Mouse (Mus musculus) hindbrain, embryonic 13.5 days (tissue): ENCODE data around the gene Pgpep1. TPM values are rescaled to one million over a fixed set of nuclear protein-coding genes. Genes with fewer than 3 reads are reported as not detected.

ENCODE experiments used
- ATAC-seq: fragments of 200-750 bp; cut with Nextera tagmentation; 2 replicates; pipeline ENCODE4 v1.8.0; 2017; ENCODE audit warnings: moderate TSS enrichment; ENCODE audit not compliant: low FRiP score
- H3K27ac ChIP-seq: fragments of 300-500 bp; sonication (generic); 2 replicates; pipeline ENCODE4 v1.5.1; 2015; ENCODE audit warnings: inconsistent platforms, mild to moderate bottlenecking, moderate library complexity
- H3K27me3 ChIP-seq: fragments of 300-500 bp; sonication (generic); 2 replicates; pipeline ENCODE4 v1.6.1; 2015; ENCODE audit warnings: mild to moderate bottlenecking, inconsistent platforms
- H3K36me3 ChIP-seq: fragments of 300-500 bp; sonication (generic); 2 replicates; pipeline ENCODE4 v1.6.1; 2015; ENCODE audit warnings: mild to moderate bottlenecking, inconsistent platforms
- H3K4me1 ChIP-seq: fragments of 300-500 bp; sonication (generic); replicated peaks from 2 replicates; pipeline ENCODE4 v1.6.1; 2015; ENCODE audit warnings: inconsistent platforms
- H3K4me2 ChIP-seq: fragments of 300-500 bp; sonication (generic); 2 replicates; pipeline ENCODE4 v1.6.1; 2015; ENCODE audit warnings: inconsistent platforms, mild to moderate bottlenecking, moderate library complexity
- H3K4me3 ChIP-seq: fragments of 300-500 bp; sonication (generic); 2 replicates; pipeline ENCODE4 v1.5.1; 2015; ENCODE audit warnings: mild to moderate bottlenecking, inconsistent platforms
- H3K9ac ChIP-seq: fragments of 300-500 bp; sonication (generic); 2 replicates; pipeline ENCODE4 v1.6.1; 2015; ENCODE audit warnings: mild to moderate bottlenecking, inconsistent platforms
- H3K9me3 ChIP-seq: fragments of 300-500 bp; sonication (generic); 2 replicates; pipeline ENCODE4 v1.6.1; 2016; ENCODE audit warnings: inconsistent platforms
- WGBS: fragments of 180-500 bp; shearing (Covaris S2); methylation state at CpG from one replicate; pipeline ENCODE4 v1.1.7; 2015; 5-methylcytosine and 5-hydroxymethylcytosine counted together
- polyA plus RNA-seq: library from polyadenylated mRNA; unstranded; fragments of >200 nt; fragmentation: Nextera tagmentation; extraction: Ambion mirVana; gene quantifications from 2 replicates; pipeline ENCODE4 v1.2.1, GENCODE M21; 2015

Gene Pgpep1
- polyA plus RNA-seq, 1 experiment from 2014 or later, result 105 TPM

- H3K4me1 ChIP-seq, result peaks cover 25% of the 10 kb centered on the region
- no peaks in the 10 kb centered on the region for H3K9me3 ChIP-seq
- peaks cover 12% of the 10 kb centered on the region for H3K36me3 ChIP-seq
- no peaks in the 10 kb centered on the region for H3K27me3 ChIP-seq
- WGBS, result under 1% methylated on average over 60 of the region's 60 CpGs
- H3K9ac ChIP-seq, result peak within 1 kb of the TSS; percentile 80
- peak within 1 kb of the TSS; percentile 73 for H3K4me2 ChIP-seq
- H3K27ac ChIP-seq, result peak within 1 kb of the TSS; percentile 99
- ATAC-seq, result peak; percentile 98
- H3K4me3 ChIP-seq, result peak within 1 kb of the TSS; percentile 61
Observed at GRCm38 (mm10) chr8:70673079-70673856, 13.1 kb upstream of the Pgpep1 start, which contains the start of gene Lsm4. Gene Lsm4, plus strand, starts transcription at chr8:70673248.

- Histone ChIP-seq H3K4me1 (peaks cover 25% of the 10 kb centered on the region), H3K4me2 (peak overlapping the region; percentile 52), H3K9me3 (no peaks in the 10 kb centered on the region), H3K9ac (peak overlapping the region; percentile 71), H3K27ac (peak overlapping the region; percentile 92), H3K36me3 (peaks cover 5% of the 10 kb centered on the region), H3K27me3 (no peaks in the 10 kb centered on the region), H3K4me3 (peak overlapping the region; percentile 61)
- ATAC-seq, result no peak; the same call in 1 of the 2 replicates
- WGBS, result 39% methylated on average over 19 of the region's 19 CpGs
Observed at GRCm38 (mm10) chr8:70672325-70673078, 12.3 kb upstream of the Pgpep1 start.

GRCm38 (mm10) chr8:70671615-70672324 lies 11.6 kb upstream of the Pgpep1 start:
- Histone ChIP-seq H3K4me1 (peaks cover 25% of the 10 kb centered on the region), H3K27ac (peak overlapping the region; percentile 27; the same call in 1 of the 2 replicates), H3K9ac (no peak overlapping the region), H3K36me3 (no peaks in the 10 kb centered on the region; the same call in 1 of the 2 replicates), H3K9me3 (no peaks in the 10 kb centered on the region), H3K27me3 (no peaks in the 10 kb centered on the region), H3K4me2 (no peak overlapping the region), H3K4me3 (no peak overlapping the region)
- ATAC-seq, result no peak
- 60% methylated on average over 10 of the region's 10 CpGs for WGBS

GRCm38 (mm10) chr8:70667071-70667470 lies 6.9 kb upstream of the Pgpep1 start:
- no peak for ATAC-seq
- 75% methylated on average over 5 of the region's 5 CpGs for WGBS
- no peaks in the 10 kb centered on the region for H3K9me3 ChIP-seq
- H3K4me1 ChIP-seq, result 0 out of 2 replicates have a peak, but pooled peaks cover 5% of the 10 kb centered on the region
- H3K27ac ChIP-seq, result no peak overlapping the region
- no peak overlapping the region for H3K4me2 ChIP-seq
- no peaks in the 10 kb centered on the region for H3K27me3 ChIP-seq
- no peaks in the 10 kb centered on the region for H3K36me3 ChIP-seq
- no peak overlapping the region for H3K9ac ChIP-seq
- no peak overlapping the region for H3K4me3 ChIP-seq

GRCm38 (mm10) chr8:70665599-70665998 lies 5.4 kb upstream of the Pgpep1 start:
- WGBS, result 78% methylated on average over 2 of the region's 2 CpGs
- no peak for ATAC-seq
- no peaks in the 10 kb centered on the region for H3K36me3 ChIP-seq

GRCm38 (mm10) chr8:70664631-70665030 lies 4.4 kb upstream of the Pgpep1 start:
- no peak overlapping the region for H3K27ac ChIP-seq
- H3K4me2 ChIP-seq, result no peak overlapping the region
- no peaks in the 10 kb centered on the region for H3K9me3 ChIP-seq
- H3K4me3 ChIP-seq, result no peak overlapping the region
- H3K4me1 ChIP-seq, result peaks cover 9% of the 10 kb centered on the region
- H3K36me3 ChIP-seq, result no peaks in the 10 kb centered on the region
- 85% methylated on average over 3 of the region's 3 CpGs for WGBS
- H3K27me3 ChIP-seq, result no peaks in the 10 kb centered on the region
- ATAC-seq, result no peak
- H3K9ac ChIP-seq, result no peak overlapping the region

More at GRCm38 (mm10) chr8:70665599-70665998, 5.4 kb upstream of the Pgpep1 start:
- Histone ChIP-seq H3K4me2 (no peak overlapping the region), H3K4me3 (no peak overlapping the region), H3K9ac (no peak overlapping the region), H3K9me3 (no peaks in the 10 kb centered on the region), H3K27ac (no peak overlapping the region; the same call in 1 of the 2 replicates), H3K27me3 (no peaks in the 10 kb centered on the region), H3K4me1 (peaks cover under 1% of the 10 kb centered on the region; the same call in 1 of the 2 replicates)

GRCm38 (mm10) chr8:70663691-70664090 lies 3.5 kb upstream of the Pgpep1 start:
- H3K27ac ChIP-seq, result peak overlapping the region; percentile 62
- ATAC-seq, result no peak
- H3K4me3 ChIP-seq, result no peak overlapping the region
- H3K4me1 ChIP-seq, result peaks cover 14% of the 10 kb centered on the region
- 33% methylated on average over 4 of the region's 4 CpGs for WGBS
- no peaks in the 10 kb centered on the region for H3K36me3 ChIP-seq
- no peaks in the 10 kb centered on the region for H3K9me3 ChIP-seq
- H3K4me2 ChIP-seq, result no peak overlapping the region
- no peaks in the 10 kb centered on the region for H3K27me3 ChIP-seq
- no peak overlapping the region for H3K9ac ChIP-seq

- Histone ChIP-seq H3K27me3 (no peaks in the 10 kb centered on the region), H3K36me3 (0 out of 2 replicates have a peak, but pooled peaks cover 10% of the 10 kb centered on the region), H3K4me1 (peaks cover 51% of the 10 kb centered on the region), H3K4me3 (peak overlapping the region; percentile 75), H3K4me2 (peak overlapping the region; percentile 67), H3K27ac (peak overlapping the region; percentile 91), H3K9ac (peak overlapping the region; percentile 90), H3K9me3 (no peaks in the 10 kb centered on the region)
- ATAC-seq, result peak; percentile 88
- WGBS, result under 1% methylated on average over 44 of the region's 44 CpGs
Observed at GRCm38 (mm10) chr8:70659604-70660272, 450 bp downstream of the Pgpep1 start.

GRCm38 (mm10) chr8:70658897-70659603 lies 1.1 kb downstream of the Pgpep1 start:
- under 1% methylated on average over 31 of the region's 31 CpGs for WGBS
- H3K4me3 ChIP-seq, result peak overlapping the region; percentile 75
- H3K9ac ChIP-seq, result peak overlapping the region; percentile 90
- H3K36me3 ChIP-seq, result 0 out of 2 replicates have a peak, but pooled peaks cover 17% of the 10 kb centered on the region
- peak overlapping the region; percentile 67 for H3K4me2 ChIP-seq
- ATAC-seq, result peak; percentile 33
- H3K9me3 ChIP-seq, result no peaks in the 10 kb centered on the region
- H3K27me3 ChIP-seq, result no peaks in the 10 kb centered on the region
- H3K27ac ChIP-seq, result peak overlapping the region; percentile 91
- H3K4me1 ChIP-seq, result peaks cover 58% of the 10 kb centered on the region

- Histone ChIP-seq H3K9ac (peak overlapping the region; percentile 90), H3K4me2 (peak overlapping the region; percentile 67), H3K27me3 (no peaks in the 10 kb centered on the region), H3K36me3 (0 out of 2 replicates have a peak, but pooled peaks cover 17% of the 10 kb centered on the region), H3K27ac (peak overlapping the region; percentile 91), H3K4me3 (peak overlapping the region; percentile 75), H3K4me1 (peaks cover 61% of the 10 kb centered on the region), H3K9me3 (no peaks in the 10 kb centered on the region)
- ATAC-seq, result no peak
- WGBS, result 52% methylated on average over 2 of the region's 2 CpGs
Observed at GRCm38 (mm10) chr8:70657739-70658138, 2.4 kb downstream of the Pgpep1 start.

GRCm38 (mm10) chr8:70657214-70657613 lies 3.0 kb downstream of the Pgpep1 start:
- no peak for ATAC-seq
- no peaks in the 10 kb centered on the region for H3K9me3 ChIP-seq
- peak overlapping the region; percentile 90 for H3K9ac ChIP-seq
- H3K4me1 ChIP-seq, result peaks cover 66% of the 10 kb centered on the region
- peaks cover 23% of the 10 kb centered on the region for H3K36me3 ChIP-seq
- 91% methylated on average over 3 of the region's 3 CpGs for WGBS
- H3K27me3 ChIP-seq, result no peaks in the 10 kb centered on the region
- H3K27ac ChIP-seq, result peak overlapping the region; percentile 91
- H3K4me2 ChIP-seq, result peak overlapping the region; percentile 67
- no peak overlapping the region for H3K4me3 ChIP-seq
